Mouse (Mus musculus): Measurements from ENCODE around the gene Sct. TPM values are rescaled to one million over a fixed set of nuclear protein-coding genes. Genes with fewer than 3 reads are reported as not detected.

The Sct gene
- polyA plus RNA-seq, 1 experiment = 1.3 TPM

GRCm38 (mm10) chr7:141229702-141230101, 49.2 kb downstream of the Sct start:
- DNase-seq (ENCODE audit: low spot score) = no peak

Other genes with a start within 250 kb of the Sct start
- gene B4galnt4, start 218.0 kb downstream of the Sct start, polyA plus RNA-seq (2012; rRNA removed) = 0.45 and 0.55 TPM in 2 replicates
- 26.5 and 27.7 TPM in 2 replicates for gene Pkp3, start 200.9 kb downstream of the Sct start, polyA plus RNA-seq (2012; rRNA removed)
- 13.8 and 15.0 TPM in 2 replicates for gene Sigirr, start 178.6 kb downstream of the Sct start, polyA plus RNA-seq (2012; rRNA removed)
- 7.5 and 13.7 TPM in 2 replicates for gene Ano9, start 161.3 kb downstream of the Sct start, polyA plus RNA-seq (2012; rRNA removed)
- 25.6 and 27.7 TPM in 2 replicates for gene Ptdss2, start 156.8 kb downstream of the Sct start, polyA plus RNA-seq (2012; rRNA removed)
- 126 and 135 TPM in 2 replicates for gene Rnh1, start 106.3 kb downstream of the Sct start, polyA plus RNA-seq (2012; rRNA removed)
- gene Hras, start 85.1 kb downstream of the Sct start, polyA plus RNA-seq (2012; rRNA removed) = 114 and 129 TPM in 2 replicates
- gene Lrrc56, start 85.0 kb downstream of the Sct start, polyA plus RNA-seq (2012; rRNA removed) = 5.2 and 5.8 TPM in 2 replicates
- gene Lmntd2, start 65.1 kb downstream of the Sct start, polyA plus RNA-seq (2012; rRNA removed) = 8.4 and 11.6 TPM in 2 replicates
- gene Rassf7, start 63.3 kb downstream of the Sct start, polyA plus RNA-seq (2012; rRNA removed) = 97.6 and 157 TPM in 2 replicates
- 16.4 and 30.4 TPM in 2 replicates for gene Phrf1, start 50.3 kb downstream of the Sct start, polyA plus RNA-seq (2012; rRNA removed)
- 21.2 and 23.3 TPM in 2 replicates for gene Irf7, start 12.7 kb downstream of the Sct start, polyA plus RNA-seq (2012; rRNA removed)
- gene Cdhr5, start 2.3 kb downstream of the Sct start, polyA plus RNA-seq (2012; rRNA removed) = 0.07 TPM in 1 of 2 replicates, not detected in the other
- 0.06 and 0.21 TPM in 2 replicates for gene Drd4, start 12.9 kb upstream of the Sct start, polyA plus RNA-seq (2012; rRNA removed)
- gene Deaf1, start 48.6 kb upstream of the Sct start, polyA plus RNA-seq (2012; rRNA removed) = 14.6 and 22.8 TPM in 2 replicates
- gene Tmem80, start 48.6 kb upstream of the Sct start, polyA plus RNA-seq (2012; rRNA removed) = 34.1 and 42.5 TPM in 2 replicates
- gene Eps8l2, start 59.7 kb upstream of the Sct start, polyA plus RNA-seq (2012; rRNA removed) = 79.7 and 109 TPM in 2 replicates
- 269 and 320 TPM in 2 replicates for gene Taldo1, start 113.1 kb upstream of the Sct start, polyA plus RNA-seq (2012; rRNA removed)
- gene Gatd1, start 135.0 kb upstream of the Sct start, polyA plus RNA-seq (2012; rRNA removed) = 48.3 and 59.2 TPM in 2 replicates
- 1.3 and 3.4 TPM in 2 replicates for gene Cend1, start 150.4 kb upstream of the Sct start, polyA plus RNA-seq (2012; rRNA removed)
- 42.0 and 55.2 TPM in 2 replicates for gene Slc25a22, start 158.8 kb upstream of the Sct start, polyA plus RNA-seq (2012; rRNA removed)
- gene Pidd1, start 164.9 kb upstream of the Sct start, polyA plus RNA-seq (2012; rRNA removed) = 4.7 and 4.8 TPM in 2 replicates
- 1,171 and 1,507 TPM in 2 replicates for gene Rplp2, start 168.2 kb upstream of the Sct start, polyA plus RNA-seq (2012; rRNA removed)
- 108 and 133 TPM in 2 replicates for gene Pnpla2, start 176.1 kb upstream of the Sct start, polyA plus RNA-seq (2012; rRNA removed)
- gene Cracr2b, start 182.0 kb upstream of the Sct start, polyA plus RNA-seq (2012; rRNA removed) = 24.0 and 25.8 TPM in 2 replicates
- gene Cd151, start 188.3 kb upstream of the Sct start, polyA plus RNA-seq (2012; rRNA removed) = 280 and 288 TPM in 2 replicates
- 41.8 and 48.1 TPM in 2 replicates for gene Polr2l, start 196.0 kb upstream of the Sct start, polyA plus RNA-seq (2012; rRNA removed)
- gene Tspan4, start 196.1 kb upstream of the Sct start, polyA plus RNA-seq (2012; rRNA removed) = 161 and 196 TPM in 2 replicates

Data from urinary bladder, adult 2 months (tissue).